Comparison of ENCODE assay signal across 11 mouse cellular contexts in the genomic region with DNA sequence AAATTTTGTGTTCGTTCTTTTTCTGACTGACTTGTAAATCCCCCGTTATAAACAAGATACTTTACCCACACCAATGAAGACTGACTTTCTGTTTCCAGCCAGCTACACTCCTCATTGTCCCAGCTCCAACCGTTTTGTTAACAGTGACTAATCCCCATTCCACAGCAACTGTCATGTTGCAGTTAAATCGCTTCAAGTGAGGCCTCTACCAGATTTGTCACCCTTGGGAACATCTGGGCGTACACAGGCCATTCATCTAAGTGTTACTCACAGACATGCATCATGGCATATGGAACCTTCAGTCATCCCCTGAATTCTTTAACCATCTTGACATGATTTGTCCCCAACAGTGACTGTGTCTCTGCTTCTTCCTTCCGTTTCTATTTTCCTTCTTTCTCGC.
"Had no signal": no experiment of that assay in that cellular context is flagged by ENCODE, and none has a peak within 500 bp of the region (broad histone marks: within the 10 kb centered on the region; RNA-seq: fewer than 3 reads in every experiment).

No protein-coding gene starts in this region.

- DNase-seq: lung, adult 18-20 months; lung, embryonic 14.5 days; lung, postnatal 10 days; lung, postnatal 4 days; midbrain, embryonic 14.5 days; right cerebral cortex, postnatal 25 days; right cerebral cortex, postnatal 4 days; spleen, adult 18-20 months; thymus, adult 2 months; thymus, postnatal 25 days; thymus, postnatal 4 days had no signal
